Mouse (Mus musculus): Measurements from ENCODE around the gene Supt6.
"Not testable (repeated sequence)": the region's sequence is repeated elsewhere in the genome, so short reads cannot be mapped to it uniquely, and the experiment has no call there.

The Supt6 gene

GRCm38 (mm10) chr11:78223586-78223985 lies 22.2 kb downstream of the Supt6 start:
- no peak for DNase-seq (ENCODE audit: low read depth, low spot score)

DNA sequence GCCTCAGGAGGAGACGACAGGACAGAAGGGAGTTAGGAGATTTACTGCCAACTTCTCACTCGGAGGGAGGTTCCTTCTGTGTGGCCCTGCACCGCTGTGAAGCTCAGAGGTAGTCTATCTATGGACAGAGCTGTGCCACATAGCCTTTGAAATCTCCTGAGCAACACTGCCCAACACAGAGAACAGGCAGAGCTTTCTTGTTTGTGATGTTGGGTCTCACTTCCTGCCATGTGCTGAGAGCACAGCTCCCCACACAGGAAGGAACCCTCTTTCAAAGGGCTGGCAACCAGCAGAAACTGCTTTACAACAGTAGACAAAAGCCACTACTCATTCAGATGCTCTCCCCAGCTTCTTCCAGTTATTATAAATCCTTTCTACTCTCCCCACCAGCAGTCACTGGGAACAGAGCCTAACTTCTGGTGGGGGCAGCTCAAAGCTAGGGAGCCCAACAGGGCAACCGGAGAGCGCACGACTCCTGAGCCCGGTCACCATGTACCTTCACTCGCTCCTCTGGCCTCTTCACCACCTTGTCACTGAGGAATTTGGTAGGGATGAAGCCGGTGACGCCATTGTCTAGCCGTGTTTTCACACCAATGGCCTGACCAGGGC lies 30.0 kb downstream of the Supt6 start:
- no peak for DNase-seq (ENCODE audit: low read depth, low spot score)

GRCm38 (mm10) chr11:78213086-78213817 lies 32.5 kb downstream of the Supt6 start:
- no peak for DNase-seq (ENCODE audit: low read depth, low spot score)

DNA sequence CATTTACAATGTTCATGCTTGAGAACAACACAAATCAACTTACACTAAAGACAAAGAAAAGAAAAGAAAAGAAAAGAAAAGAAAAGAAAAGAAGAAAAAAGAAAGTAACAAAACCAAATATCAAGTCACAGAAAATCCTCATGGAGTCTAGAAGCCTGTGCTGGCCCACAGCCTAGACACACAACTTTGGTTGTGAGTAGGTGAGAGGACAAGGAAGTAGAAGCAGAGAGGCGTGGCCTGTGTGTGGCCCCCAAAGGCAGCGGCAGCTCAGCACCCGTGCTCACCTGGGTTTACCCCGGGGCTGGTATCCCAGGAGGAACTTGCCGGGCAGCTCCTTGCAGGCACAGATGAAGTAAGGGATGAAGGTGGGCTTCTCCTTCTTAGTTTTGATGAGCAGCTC lies 34.3 kb downstream of the Supt6 start:
- no peak for DNase-seq (ENCODE audit: low read depth, low spot score)

DNA sequence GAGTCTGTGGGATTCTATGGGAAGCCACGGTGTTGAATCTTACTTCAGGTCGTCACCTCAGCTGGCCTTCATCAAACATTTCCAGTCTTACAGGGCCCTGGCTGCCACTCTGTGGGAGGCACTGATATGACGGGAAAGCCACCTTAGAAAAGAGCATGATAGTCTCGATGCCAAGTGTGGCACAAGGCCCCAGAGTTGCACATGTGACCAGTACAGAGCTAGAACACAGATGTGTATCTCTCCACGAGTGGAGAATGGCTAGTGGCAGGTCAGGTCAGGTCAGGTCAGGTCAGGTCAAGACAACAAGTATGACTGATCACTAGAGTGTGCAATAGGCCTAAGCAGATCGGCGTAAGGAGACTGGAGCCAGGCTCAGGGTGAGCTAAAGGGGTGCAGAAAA lies 35.2 kb downstream of the Supt6 start:
- no peak for DNase-seq (ENCODE audit: low read depth, low spot score)

DNA sequence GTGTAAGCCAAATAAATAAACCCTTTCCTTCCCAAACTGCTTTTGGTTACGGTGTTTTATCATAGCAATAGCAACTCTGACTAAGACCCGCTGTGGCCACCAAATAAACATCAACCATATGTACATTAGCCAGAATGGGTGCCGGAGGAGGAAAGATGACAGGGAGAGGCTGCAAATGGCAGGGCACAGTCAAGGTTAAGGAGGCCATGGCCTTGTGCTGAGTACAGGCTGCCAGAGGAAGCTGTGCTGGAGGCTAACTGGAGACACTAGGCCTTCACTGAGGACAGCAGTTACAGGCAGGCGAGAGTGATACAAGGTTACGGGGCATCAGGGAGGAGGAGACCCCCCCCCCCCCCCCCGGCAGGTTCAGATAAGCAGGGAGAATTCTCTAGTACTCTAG lies 35.9 kb downstream of the Supt6 start:
- no peak for DNase-seq (ENCODE audit: low read depth, low spot score)

DNA sequence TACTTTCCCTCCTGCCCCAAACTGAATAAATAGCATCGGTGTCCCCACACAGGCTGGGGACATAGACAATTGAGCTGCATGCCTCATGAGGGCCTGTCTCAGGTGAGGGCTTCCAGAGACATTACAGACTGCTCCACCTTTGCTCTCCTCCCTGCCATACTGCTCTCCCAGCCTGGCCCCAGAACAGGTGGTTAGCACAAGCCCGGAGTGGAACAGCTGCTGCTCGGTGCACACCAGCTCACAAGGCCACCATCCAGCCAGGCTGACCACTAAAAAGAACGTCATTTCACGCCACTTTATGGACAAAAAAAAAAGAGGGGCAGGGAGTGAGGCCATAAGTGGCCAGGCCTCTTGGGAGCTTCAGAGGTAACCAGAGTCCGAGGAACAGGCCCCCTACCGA lies 38.6 kb downstream of the Supt6 start:
- no peak for DNase-seq (ENCODE audit: low read depth, low spot score)

- no peak for DNase-seq (ENCODE audit: low read depth, low spot score)
Observed at GRCm38 (mm10) chr11:78205361-78206206, 40.2 kb downstream of the Supt6 start.

GRCm38 (mm10) chr11:78204287-78204686 lies 41.5 kb downstream of the Supt6 start:
- no peak for DNase-seq (ENCODE audit: low read depth, low spot score)

DNA sequence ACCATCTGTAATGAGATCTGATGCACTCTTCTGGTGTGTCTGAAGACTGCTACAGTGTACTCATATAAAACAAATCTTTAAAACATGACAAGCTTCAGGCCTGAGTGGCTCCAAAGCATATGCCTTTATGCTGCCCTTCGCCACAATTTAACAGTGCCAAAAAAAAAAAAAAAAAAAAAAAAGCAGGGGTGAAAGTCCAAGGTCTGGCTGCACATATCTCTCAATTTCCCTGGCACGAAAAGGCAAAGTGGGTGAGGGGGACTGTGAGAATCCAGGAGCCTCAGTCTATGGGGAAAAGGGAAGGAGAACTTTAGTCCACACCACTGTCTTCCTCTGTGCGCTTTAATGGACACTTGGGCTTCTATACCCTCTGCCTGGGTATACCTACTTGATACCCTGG lies 43.4 kb downstream of the Supt6 start:
- DNase-seq (ENCODE audit: low read depth, low spot score) = no peak

DNA sequence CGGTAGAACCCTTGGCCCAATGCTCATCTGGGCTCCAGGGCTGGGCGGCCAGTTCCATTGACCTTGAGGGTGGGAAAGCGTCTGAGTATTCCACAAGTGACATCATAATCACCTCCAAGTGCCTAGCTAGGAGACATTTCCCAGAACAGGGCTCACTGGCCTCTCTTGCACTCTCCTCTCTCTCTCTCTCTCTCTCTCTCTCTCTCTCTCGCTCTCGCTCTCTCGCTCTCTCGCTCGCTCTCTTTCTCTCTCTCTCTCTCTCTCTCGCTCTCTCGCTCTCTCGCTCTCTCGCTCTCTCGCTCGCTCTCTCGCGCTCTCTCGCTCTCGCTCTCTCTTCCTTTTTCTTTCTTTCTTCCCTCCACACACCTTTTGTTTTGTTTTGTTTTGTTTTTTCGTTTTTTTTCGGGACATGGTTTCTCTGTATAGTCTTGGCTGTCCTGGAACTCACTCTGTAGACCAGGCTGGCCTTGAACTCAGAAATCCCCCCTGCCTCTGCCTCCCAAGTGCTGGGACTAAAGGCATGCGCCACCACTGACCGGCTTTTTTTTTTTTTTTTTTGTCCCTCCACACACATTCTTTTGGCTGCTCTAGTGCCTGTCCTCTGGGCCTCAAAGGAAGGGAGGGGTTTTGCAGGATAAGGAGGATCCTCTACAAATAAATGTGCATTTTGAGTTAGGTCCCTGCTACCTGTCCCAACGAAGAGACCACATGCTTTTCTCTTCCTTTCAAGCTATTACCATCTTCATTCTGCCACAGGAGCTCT lies 50.5 kb downstream of the Supt6 start:
- no peak for DNase-seq (ENCODE audit: low read depth, low spot score)

GRCm38 (mm10) chr11:78194411-78195100 lies 51.2 kb downstream of the Supt6 start:
- DNase-seq (ENCODE audit: low read depth, low spot score) = no peak

DNA sequence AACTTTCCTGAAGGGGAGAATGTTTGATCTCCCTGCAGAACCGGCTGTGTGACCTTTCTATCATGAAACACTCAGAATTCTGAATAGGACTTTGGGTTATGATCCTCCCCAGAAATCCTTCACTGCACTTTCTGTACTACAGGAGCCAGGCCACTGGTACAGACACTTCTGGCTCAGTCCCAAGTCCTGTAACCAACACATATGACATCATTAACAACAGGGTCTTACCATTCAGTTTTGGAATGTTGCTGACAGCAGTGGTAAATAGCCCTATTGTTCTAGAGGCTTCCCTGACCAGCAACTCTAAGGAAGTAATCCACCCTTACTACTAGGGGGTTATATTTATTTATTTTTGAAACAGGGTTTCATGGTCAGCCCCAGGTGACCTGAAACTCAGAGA lies 52.7 kb downstream of the Supt6 start, which contains the start of gene Proca1:
Proca1 (plus strand) TSS at position 280 of the 400 bp plus-strand sequence.
- DNase-seq (ENCODE audit: low read depth, low spot score) = peak; percentile 63

DNA sequence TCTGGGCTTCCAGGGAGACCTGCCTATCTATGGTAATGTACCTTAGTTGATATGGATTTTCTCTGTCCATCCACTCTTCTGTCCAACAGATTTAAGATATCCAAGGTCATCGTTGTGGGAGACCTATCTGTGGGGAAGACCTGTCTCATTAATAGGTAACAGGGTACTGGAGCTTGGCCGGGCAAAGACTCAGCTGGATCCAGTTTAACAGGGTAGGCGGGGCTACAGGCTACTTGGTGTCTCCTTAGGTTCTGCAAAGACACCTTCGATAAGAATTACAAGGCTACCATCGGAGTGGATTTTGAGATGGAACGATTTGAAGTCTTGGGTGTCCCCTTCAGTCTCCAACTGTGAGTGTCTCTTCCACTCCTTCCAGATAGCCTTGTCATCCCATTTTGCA lies 55.7 kb downstream of the Supt6 start:
- DNase-seq (ENCODE audit: low read depth, low spot score) = peak; percentile 27

DNA sequence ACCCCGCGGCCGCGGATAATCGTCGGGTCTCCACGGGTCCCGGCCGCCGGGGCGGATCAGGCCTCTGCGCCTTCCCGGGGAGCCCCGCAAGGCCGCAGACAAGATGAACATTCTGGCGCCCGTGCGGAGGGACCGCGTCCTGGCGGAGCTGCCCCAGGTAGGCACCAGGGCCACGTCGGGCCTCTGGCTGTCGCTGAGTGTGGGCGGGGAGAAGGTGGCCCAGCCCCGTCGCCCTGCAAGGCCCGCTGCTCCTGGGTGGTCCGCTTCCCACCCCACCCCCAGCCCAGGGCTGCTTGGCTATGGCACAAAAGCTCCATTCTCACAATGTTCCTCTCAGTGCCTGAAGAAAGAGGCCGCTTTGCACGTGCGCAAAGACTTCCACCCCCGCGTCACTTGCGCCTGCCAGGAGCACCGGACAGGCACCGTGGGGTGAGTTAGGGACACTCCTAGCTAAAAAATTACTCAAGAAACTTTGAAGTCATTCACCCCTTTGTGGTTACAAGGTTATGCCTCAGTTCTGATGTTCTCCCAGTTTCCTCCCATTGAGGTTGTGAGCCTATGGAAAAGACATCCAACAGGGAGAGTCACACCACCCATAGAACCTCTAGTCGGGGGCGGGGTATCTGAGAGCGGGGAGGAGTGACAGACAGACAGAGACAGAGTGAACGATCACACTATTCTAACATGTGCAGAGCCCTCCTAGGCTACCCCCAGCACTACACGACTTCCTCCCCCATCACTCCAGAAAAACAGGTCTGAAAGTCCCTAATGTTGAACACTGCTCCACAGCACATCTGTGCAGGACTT lies 56.4 kb downstream of the Supt6 start:
- DNase-seq (ENCODE audit: low read depth, low spot score) = peak; percentile 76

GRCm38 (mm10) chr11:78188331-78189233 lies 57.2 kb downstream of the Supt6 start, which contains the start of gene Rab34:
Gene Rab34 (plus strand): TSS chr11:78188430.
- DNase-seq (ENCODE audit: low read depth, low spot score) = peak; percentile 87

DNA sequence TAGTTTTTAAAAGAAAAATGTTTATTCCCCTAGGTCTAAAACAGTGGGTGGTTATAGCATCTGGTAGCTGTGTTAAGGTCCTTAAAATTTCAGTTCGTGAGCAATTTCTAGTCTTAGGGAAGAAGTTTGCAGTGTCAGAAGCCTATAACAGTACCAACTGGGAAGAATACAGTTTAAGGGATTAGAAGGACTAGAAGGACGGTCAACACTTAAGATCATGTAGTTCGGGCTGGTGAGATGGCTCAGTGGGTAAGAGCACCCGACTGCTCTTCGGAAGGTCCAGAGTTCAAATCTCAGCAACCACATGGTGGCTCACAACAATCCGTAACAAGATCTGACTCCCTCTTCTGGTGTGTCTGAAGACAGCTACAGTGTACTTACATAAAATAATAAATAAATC lies 61.1 kb downstream of the Supt6 start:
- DNase-seq (ENCODE audit: low read depth, low spot score) = not testable (repeated sequence)

GRCm38 (mm10) chr11:78183884-78184514 lies 61.8 kb downstream of the Supt6 start:
- DNase-seq (ENCODE audit: low read depth, low spot score) = no peak
